In the genomic region with DNA sequence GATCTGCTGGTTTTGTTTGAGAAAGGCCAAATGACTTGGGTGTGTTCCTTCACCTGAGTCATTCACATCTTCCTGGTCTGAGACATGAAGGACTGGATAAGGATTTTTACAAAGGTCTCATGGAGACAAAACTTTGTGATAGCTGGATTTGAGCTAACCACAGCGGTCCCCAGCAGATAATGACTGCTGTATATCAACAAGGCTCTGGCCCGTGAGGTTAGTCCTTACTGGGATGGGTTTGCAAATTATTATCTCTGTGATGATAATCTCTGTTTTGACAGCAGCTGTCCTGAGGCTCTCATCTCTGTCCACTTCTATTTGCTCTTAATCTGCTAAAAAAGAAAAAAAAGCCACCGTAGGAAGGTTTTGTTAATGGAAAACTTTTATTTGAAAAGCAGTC, we compare ENCODE assay signal across 19 mouse cellular contexts.
DNase-seq lines count a peak whose midpoint lies in the region; ATAC-seq and TF ChIP-seq lines count a peak whose summit lies in the region.
"Had no signal": no experiment of that assay in that cellular context is flagged by ENCODE, and none has a peak within 500 bp of the region (broad histone marks: within the 10 kb centered on the region; RNA-seq: fewer than 3 reads in every experiment).

No protein-coding gene starts in this region.

- DNase-seq in gastrocnemius, adult 2 months, result no peak
- no peak for DNase-seq in gastrocnemius, postnatal 10 days
- DNase-seq in heart, postnatal 0 days (ENCODE audit: low spot score), result no peak
- DNase-seq in heart, postnatal 36 days, result no peak
- DNase-seq in G1E (ENCODE audit: low spot score), result no peak
- no peak for DNase-seq in layer of hippocampus, adult 9-11 months
- no peak for DNase-seq in kidney, adult 8-10 months
- DNase-seq: adrenal gland, postnatal 10 days; cerebellum, adult 18-20 months; cerebellum, postnatal 36 days; lung, adult 18-20 months; thymus, postnatal 25 days had no signal

- no peak for TF ChIP-seq EP300 in heart, postnatal 0 days (IDR thresholded peaks at IDR 0.05; ENCODE audit: low read depth)

- H3K36me3 ChIP-seq in heart, postnatal 0 days (replicated peaks; ENCODE audit: control insufficient read depth, insufficient read depth, low read length), result no peaks in the 10 kb centered on the region
- H3K36me3 ChIP-seq in G1E (replicated peaks), result peaks cover 95% of the 10 kb centered on the region
- H3K36me3 ChIP-seq in myocyte (ENCODE audit: control insufficient read depth, insufficient read depth), result no peaks in the 10 kb centered on the region
- H3K36me3 ChIP-seq: midbrain, embryonic 15.5 days had no signal

- 51% methylated on average over 3 of the region's 3 CpGs for WGBS in heart, postnatal 0 days

- H3K79me2 ChIP-seq in myocyte (ENCODE audit: control insufficient read depth, insufficient read depth), result no peaks in the 10 kb centered on the region

- H3K27ac ChIP-seq in gastrocnemius, adult 2 months, result peak overlapping the region; percentile 68
- H3K27ac ChIP-seq in heart, postnatal 0 days (ENCODE audit: low read depth), result peak overlapping the region; percentile 56
- H3K27ac ChIP-seq: hindbrain, embryonic 14.5 days; kidney, postnatal 0 days had no signal

- H3K4me2 ChIP-seq in heart, postnatal 0 days (ENCODE audit: low read depth, low read length), result no peak overlapping the region
- peak overlapping the region; percentile 83 for H3K4me2 ChIP-seq in myocyte (ENCODE audit: low read depth)
- H3K4me2 ChIP-seq: hindbrain, embryonic 14.5 days had no signal

- H3K4me3 ChIP-seq in gastrocnemius, adult 2 months, result no peak overlapping the region
- no peak overlapping the region for H3K4me3 ChIP-seq in heart, postnatal 0 days (ENCODE audit: low read depth, low read length)
- H3K4me3 ChIP-seq in G1E (ENCODE audit: low read depth, low read length) (no peak overlapping the region), myocyte (no peak overlapping the region)
- H3K4me3 ChIP-seq: midbrain, embryonic 15.5 days had no signal

- H3K9ac ChIP-seq in heart, postnatal 0 days (replicated peaks; ENCODE audit: low read depth, low read length), result no peak overlapping the region
- H3K9ac ChIP-seq: hindbrain, embryonic 14.5 days; midbrain, embryonic 15.5 days had no signal

- no peak for TF ChIP-seq POLR2A in myocyte (IDR thresholded peaks at IDR 0.05; ENCODE audit: insufficient read length, low read depth)

- intact Hi-C loops in gastrocnemius, adult 2 months (cut with DNase I), result loop anchor here (10.0 kb wide), 1 partner anchor 454 kb away; no protein-coding TSS in a partner anchor
- intact Hi-C loops in heart, postnatal 36 days (cut with DNase I), result loop anchor here (10.0 kb wide), 1 partner anchor 314 kb away; no protein-coding TSS in a partner anchor

- H3K9me3 ChIP-seq in heart, postnatal 0 days (replicated peaks; ENCODE audit: control insufficient read depth, low read length), result no peaks in the 10 kb centered on the region
- H3K9me3 ChIP-seq in G1E (replicated peaks), result 0 out of 2 replicates have a peak, but pooled peaks cover 2% of the 10 kb centered on the region
- H3K9me3 ChIP-seq: midbrain, embryonic 15.5 days had no signal

- H3K27me3 ChIP-seq in heart, postnatal 0 days (ENCODE audit: control insufficient read depth, insufficient read depth, low read length), result no peaks in the 10 kb centered on the region
- no peaks in the 10 kb centered on the region for H3K27me3 ChIP-seq in G1E (ENCODE audit: insufficient read depth, low read length)
- no peaks in the 10 kb centered on the region for H3K27me3 ChIP-seq in myocyte (ENCODE audit: control insufficient read depth, insufficient read depth, insufficient read length)
- H3K27me3 ChIP-seq: CH12.LX; midbrain, embryonic 15.5 days had no signal

- no peak overlapping the region for H3ac ChIP-seq in myocyte (ENCODE audit: control insufficient read depth, insufficient read length)

- peaks cover 22% of the 10 kb centered on the region; the same call in 1 of the 2 replicates for H3K4me1 ChIP-seq in heart, postnatal 0 days (ENCODE audit: control insufficient read depth, insufficient read depth)
- peaks cover 90% of the 10 kb centered on the region for H3K4me1 ChIP-seq in G1E (ENCODE audit: insufficient read depth, low read depth, low read length)

- TF ChIP-seq CTCF in gastrocnemius, adult 2 months (IDR thresholded peaks at IDR 0.05), result no peak
- no peak for TF ChIP-seq CTCF in heart, postnatal 0 days (IDR thresholded peaks at IDR 0.05; ENCODE audit: low read depth)
- TF ChIP-seq CTCF in G1E (IDR thresholded peaks at IDR 0.05; ENCODE audit: low read depth, low read length), result no peak

- no peak for ATAC-seq in heart, postnatal 0 days (ENCODE audit: insufficient read depth, low read depth)
- ATAC-seq in G1E (ENCODE audit: extremely low read depth, insufficient number of reproducible peaks, low FRiP score, poor library complexity, severe bottlenecking), result peak; percentile 64
- ATAC-seq: forebrain, embryonic 16.5 days; intestine, postnatal 0 days; midbrain, embryonic 15.5 days had no signal

TF ChIP-seq in myocyte, 11 proteins besides CTCF, POLR2A, EP300 and RAD21:
- TF ChIP-seq SRF (IDR thresholded peaks at IDR 0.05; ENCODE audit: control insufficient read depth, insufficient read length, low read depth), result no peak
- TF ChIP-seq MYOD1 (IDR thresholded peaks at IDR 0.05; ENCODE audit: control insufficient read depth in 1 of 3, insufficient read length in 2 of 3, low read depth in 2 of 3), result no peak
- no peak for TF ChIP-seq POLR2AphosphoS2 (IDR thresholded peaks at IDR 0.05; ENCODE audit: insufficient read length, low read depth)
- no peak for TF ChIP-seq TCF12 (IDR thresholded peaks at IDR 0.05; ENCODE audit: insufficient read depth, poor library complexity, severe bottlenecking)
- no peak for TF ChIP-seq TCF3 (IDR thresholded peaks at IDR 0.05; ENCODE audit: insufficient read length, low read depth)
- no peak for TF ChIP-seq USF1 (IDR thresholded peaks at IDR 0.05; ENCODE audit: low read depth)
- no peak for TF ChIP-seq CEBPB (IDR thresholded peaks at IDR 0.05; ENCODE audit: insufficient read depth, poor library complexity, severe bottlenecking)
